Mouse (Mus musculus): ENCODE results near the gene Nms.

Gene Nms

DNA sequence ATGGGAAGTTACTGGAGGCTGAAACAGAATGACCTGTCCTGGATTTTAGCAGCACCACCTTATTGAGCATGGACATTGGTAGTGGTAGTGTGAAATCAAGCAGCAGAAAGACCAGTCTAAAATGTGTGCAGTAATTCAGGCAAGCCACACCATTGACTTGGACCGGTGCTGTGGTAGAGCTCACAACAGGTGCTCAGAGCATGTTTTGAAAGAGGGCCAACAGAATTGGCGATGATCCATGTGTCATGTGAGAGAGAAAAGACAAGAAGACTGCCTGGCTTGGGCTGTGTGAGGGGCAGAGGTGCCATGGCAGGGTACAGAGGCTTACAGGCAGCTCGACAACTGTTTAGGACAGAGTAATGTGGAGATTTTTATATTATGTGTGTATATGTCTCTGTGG lies 53.4 kb downstream of the Nms start:
- no peak for DNase-seq (ENCODE audit: low read depth, low spot score)
